Mouse (Mus musculus) ES-Bruce4 (cell line): ENCODE data around the gene Tnfsf9.

ENCODE experiments used
- CTCF ChIP-seq: IDR thresholded peaks from one replicate; pipeline ENCODE4 v1.8.1; 2011; ENCODE audit warnings: low read depth, low read length
- POLR2A ChIP-seq: IDR thresholded peaks from one replicate; pipeline ENCODE4 v1.8.1; 2011; ENCODE audit warnings: low read length; ENCODE audit not compliant: insufficient read depth

GRCm38 (mm10) chr17:57062548-57062947 lies 42.6 kb upstream of the Tnfsf9 start:
- TF ChIP-seq CTCF = no peak
- no peak for TF ChIP-seq POLR2A
